Mouse (Mus musculus): ENCODE measurements at regions not wholly inside any gene's neighbourhood (a gene's known extent, or its start where the extent isn't known, plus 50 kb on each side); places are given as distances from the start of the nearest gene placed in this dataset.
"Not testable (repeated sequence)": the region's sequence is repeated elsewhere in the genome, so short reads cannot be mapped to it uniquely, and the experiment has no call there.

DNA sequence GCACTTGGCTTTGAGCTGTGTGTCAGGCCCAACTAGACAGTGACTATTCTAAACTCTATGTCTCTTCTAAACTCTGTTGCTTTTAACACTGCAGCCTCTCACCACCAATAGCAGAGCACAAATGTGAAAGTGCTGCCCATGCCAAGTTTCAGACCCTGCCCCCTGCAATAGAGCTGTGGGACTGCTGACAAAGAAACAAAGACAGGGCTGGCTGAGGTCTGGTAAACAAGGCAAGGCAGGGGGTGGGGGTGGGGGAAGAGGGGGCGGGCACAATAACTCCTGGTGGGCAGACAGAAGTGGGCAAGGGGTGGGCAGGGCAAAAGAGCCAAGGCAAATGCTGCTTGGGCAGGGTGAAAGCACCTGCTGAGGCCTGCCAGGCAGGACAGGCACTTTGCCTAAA, 172.9 kb upstream of the 9130204L05Rik start:
- no peak for DNase-seq (ENCODE audit: low spot score)

DNA sequence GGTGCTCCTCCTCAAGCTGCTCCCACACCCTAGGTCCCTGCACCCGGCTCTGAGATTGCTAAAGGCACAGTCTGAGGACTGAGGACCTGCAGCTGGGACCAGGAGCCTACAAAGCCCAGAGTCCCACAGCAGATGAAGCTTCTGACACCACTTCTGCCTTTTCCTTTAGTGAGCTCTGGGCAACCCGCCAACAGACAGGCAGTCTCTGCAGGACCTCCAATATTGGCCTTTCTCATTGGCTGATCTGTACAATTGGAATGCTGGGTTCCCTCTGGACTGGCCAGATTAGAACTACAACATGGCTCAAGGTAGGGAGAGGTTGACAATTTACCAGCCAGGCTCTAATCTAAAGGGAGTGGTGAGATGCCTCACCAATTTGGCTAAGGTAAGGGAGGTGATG, 164.3 kb upstream of the 9130204L05Rik start:
- not testable (repeated sequence) for DNase-seq (ENCODE audit: low spot score)

DNA sequence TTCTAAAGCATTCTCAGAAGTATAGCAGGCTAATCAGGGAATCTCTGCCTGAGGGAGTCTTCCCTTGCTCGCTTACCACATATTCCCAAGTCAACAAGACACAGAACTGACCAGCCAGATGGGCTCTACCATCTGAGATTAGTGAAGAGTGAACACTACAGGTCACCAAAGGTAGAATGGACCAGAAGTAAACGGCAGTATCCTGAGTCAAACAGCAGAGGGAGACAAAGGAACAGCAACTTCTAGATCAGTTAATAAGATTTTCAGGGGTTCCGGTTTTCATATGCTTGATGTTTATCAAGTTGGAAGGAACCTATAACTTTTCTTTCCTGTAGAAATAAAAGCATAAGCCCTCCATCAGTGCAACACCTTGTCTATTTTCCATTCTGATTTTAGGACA, 132.6 kb upstream of the 9130204L05Rik start:
- DNase-seq (ENCODE audit: low spot score) = no peak

- peak; percentile 1 for DNase-seq (ENCODE audit: low spot score)
Observed at GRCm38 (mm10) chr3:91213280-91213679, 122.7 kb upstream of the 9130204L05Rik start.
